Mouse (Mus musculus) Patski (cell line): ENCODE data around the gene Elp1. TPM values are rescaled to one million over a fixed set of nuclear protein-coding genes. Genes with fewer than 3 reads are reported as not detected.

Experiments
- ATAC-seq: fragments of 100-300 bp; one replicate; pipeline ENCODE4 v1.8.0; 2021
- CTCF ChIA-PET: fragments of 350-600 bp; sonication (Branson Sonifier 250); formaldehyde crosslinking; loops from one replicate; lab custom pipeline; 2022; ENCODE audit warnings: inconsistent platforms; lab: Charles Lee
- POLR2A ChIA-PET: fragments of 350-600 bp; sonication (Branson Sonifier 250); formaldehyde crosslinking; loops from one replicate; lab custom pipeline; 2022; ENCODE audit warnings: antibody characterized with exemption, inconsistent platforms; lab: Charles Lee
- DNase-seq: peaks from one replicate; pipeline ENCODE4 v3.0.0-alpha.2; 2011; ENCODE audit warnings: low read depth, low spot score
- H3K27me3 ChIP-seq: fragments of 371-371 bp; one replicate; pipeline ENCODE4 v1.5.1; 2021
- CTCF ChIP-seq: fragments of 100-300 bp; IDR thresholded peaks from one replicate; pipeline ENCODE4 v1.5.1; 2021
- in situ Hi-C: fragments of 300-500 bp; cut with MboI; formaldehyde crosslinking; loops from 3 replicates; pipeline ENCODE4 v1.11.1; 2018; ENCODE audit warnings: low pct_unique_long_range_greater_than_20kb, mixed read lengths
- polyA plus RNA-seq: library from polyadenylated mRNA; unstranded; gene quantifications from one replicate; pipeline ENCODE4 v1.2.3, GENCODE M21; 2021

Gene Elp1
- polyA plus RNA-seq, 1 experiment from 2014 or later: 21.0 TPM

DNA sequence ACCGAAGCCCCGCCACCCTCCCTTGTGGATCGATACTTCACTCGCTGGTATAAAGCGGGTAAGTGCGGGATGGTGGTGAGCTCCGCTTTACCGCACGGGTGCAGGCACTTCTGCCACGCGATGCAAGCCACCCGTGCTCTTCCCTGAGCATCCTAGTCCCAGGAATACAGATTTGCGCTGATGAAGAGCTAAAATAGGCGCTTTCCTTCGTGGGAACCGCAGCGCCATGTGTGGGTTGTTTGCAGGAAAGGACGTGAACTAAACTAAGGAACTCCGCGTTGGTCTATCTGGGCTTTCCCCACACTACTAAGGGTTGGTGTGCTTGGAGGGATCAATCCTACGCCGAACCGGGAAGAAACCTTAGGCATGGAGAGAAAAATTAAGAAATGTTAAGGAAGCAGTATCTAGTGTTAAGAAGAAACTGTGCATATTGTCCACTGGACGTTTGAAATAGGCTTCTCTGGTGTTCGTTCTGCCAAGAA lies 579 bp upstream of the Elp1 start:
- no peaks in the 10 kb centered on the region for H3K27me3 ChIP-seq
- ATAC-seq: no peak
- no peak for TF ChIP-seq CTCF
- POLR2A ChIA-PET: interaction anchor here (0.6 kb wide), 1 partner anchor 387 kb away, joined by 6 read pairs; no protein-coding TSS in a partner anchor
- CTCF ChIA-PET: interaction anchor here (1.0 kb wide), 1 partner anchor 18 kb away, joined by 4 read pairs; no protein-coding TSS in a partner anchor
- DNase-seq: no peak
- in situ Hi-C loops: no loop called here

DNA sequence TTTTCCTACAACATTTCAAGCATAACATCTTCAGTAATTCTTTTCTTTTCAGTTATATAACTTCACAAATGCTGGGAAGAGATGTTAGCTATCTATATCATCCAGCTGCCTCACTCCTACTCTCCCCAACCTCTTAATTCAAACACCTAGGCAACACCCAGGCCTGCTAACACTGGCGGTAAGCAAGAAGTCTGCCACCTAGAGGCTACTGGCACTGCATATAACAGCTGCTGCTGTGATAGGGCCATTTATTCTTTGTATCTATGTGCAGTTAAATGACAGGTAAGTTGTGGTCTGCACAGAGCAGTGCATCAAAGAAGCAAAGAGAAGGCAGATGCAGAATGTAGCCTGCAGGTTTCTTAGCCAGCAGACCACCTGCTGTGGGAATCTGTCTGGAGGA lies 10.8 kb downstream of the Elp1 start:
- H3K27me3 ChIP-seq: no peaks in the 10 kb centered on the region
- peak; percentile 23 for TF ChIP-seq CTCF
- ATAC-seq (no peak), DNase-seq (no peak)
- POLR2A ChIA-PET: no interaction called here
- CTCF ChIA-PET: no interaction called here
- in situ Hi-C loops: no loop called here

GRCm38 (mm10) chr4:56771065-56771464 lies 31.1 kb downstream of the Elp1 start:
- ATAC-seq: no peak
- no peak for TF ChIP-seq CTCF
- H3K27me3 ChIP-seq: no peaks in the 10 kb centered on the region
- POLR2A ChIA-PET: interaction anchor here (0.9 kb wide), 1 partner anchor 17 kb away, joined by 3 read pairs; no protein-coding TSS in a partner anchor
- CTCF ChIA-PET: no interaction called here
- in situ Hi-C loops: no loop called here
- DNase-seq: no peak

DNA sequence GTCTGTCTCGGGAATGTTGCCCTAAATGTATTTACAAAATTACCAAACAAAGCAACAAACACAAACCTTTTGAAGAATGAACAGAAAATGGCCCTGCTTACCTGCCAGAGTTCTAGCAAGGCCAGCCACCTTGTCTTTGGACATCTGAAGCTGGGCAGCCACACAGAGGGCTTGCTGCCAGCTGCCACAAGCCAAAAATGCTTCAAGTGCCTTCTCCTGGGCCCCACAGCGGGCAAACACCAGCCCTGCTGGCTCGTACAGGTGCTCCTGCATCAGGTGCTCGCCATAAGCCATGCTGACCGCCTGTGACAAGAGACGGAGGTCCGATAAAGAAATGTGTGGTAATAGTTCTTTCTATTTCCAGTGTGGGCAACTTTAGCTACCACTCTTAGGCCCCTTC lies 33.2 kb downstream of the Elp1 start:
- no peak for TF ChIP-seq CTCF
- CTCF ChIA-PET: no interaction called here
- no peak for DNase-seq
- no peaks in the 10 kb centered on the region for H3K27me3 ChIP-seq
- POLR2A ChIA-PET: no interaction called here
- in situ Hi-C loops: no loop called here
- ATAC-seq: no peak

DNA sequence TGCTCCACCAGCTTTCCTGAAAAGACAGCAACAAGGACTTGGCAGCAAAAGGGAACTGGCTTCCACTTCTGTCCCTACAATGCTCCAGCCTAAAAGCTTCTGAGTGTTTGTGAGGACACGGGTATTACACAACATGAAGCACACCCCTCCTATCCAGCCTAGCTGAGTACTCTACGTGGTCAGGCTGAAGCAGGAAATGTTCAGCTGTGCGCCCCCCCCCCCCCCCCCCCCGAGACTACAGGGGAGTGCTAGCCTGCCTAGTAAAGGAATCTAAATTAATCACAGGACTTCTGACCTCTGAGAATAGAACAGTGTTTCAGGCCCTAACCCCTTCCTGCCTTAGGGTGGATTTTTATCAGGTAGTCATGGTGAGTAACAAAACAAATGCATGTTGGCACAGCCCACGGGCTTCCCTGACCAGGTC lies 34.3 kb downstream of the Elp1 start:
- POLR2A ChIA-PET: no interaction called here
- no peak for TF ChIP-seq CTCF
- CTCF ChIA-PET: no interaction called here
- in situ Hi-C loops: no loop called here
- no peaks in the 10 kb centered on the region for H3K27me3 ChIP-seq
- no peak for DNase-seq
- ATAC-seq: no peak

DNA sequence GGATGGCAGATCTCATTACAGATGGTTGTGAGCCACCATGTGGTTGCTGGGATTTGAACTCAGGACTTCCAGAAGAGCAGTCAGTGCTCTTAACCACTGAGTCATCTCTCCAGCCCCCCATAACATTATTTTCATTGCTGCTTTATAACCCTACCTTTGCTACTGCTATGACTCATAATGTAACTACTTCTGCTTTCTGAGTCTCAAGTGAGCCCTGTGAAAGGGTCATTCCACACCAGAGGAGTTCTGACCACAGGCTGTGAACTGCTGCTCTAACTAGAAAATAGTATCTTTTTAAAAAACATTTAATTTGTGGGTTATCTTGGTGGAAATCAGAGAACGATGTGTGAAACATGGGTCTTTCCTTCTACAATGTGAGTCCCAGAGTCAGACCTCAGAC lies 44.4 kb downstream of the Elp1 start:
- no peaks in the 10 kb centered on the region for H3K27me3 ChIP-seq
- ATAC-seq (no peak), DNase-seq (no peak)
- in situ Hi-C loops: no loop called here
- no peak for TF ChIP-seq CTCF
- POLR2A ChIA-PET: no interaction called here
- CTCF ChIA-PET: no interaction called here

DNA sequence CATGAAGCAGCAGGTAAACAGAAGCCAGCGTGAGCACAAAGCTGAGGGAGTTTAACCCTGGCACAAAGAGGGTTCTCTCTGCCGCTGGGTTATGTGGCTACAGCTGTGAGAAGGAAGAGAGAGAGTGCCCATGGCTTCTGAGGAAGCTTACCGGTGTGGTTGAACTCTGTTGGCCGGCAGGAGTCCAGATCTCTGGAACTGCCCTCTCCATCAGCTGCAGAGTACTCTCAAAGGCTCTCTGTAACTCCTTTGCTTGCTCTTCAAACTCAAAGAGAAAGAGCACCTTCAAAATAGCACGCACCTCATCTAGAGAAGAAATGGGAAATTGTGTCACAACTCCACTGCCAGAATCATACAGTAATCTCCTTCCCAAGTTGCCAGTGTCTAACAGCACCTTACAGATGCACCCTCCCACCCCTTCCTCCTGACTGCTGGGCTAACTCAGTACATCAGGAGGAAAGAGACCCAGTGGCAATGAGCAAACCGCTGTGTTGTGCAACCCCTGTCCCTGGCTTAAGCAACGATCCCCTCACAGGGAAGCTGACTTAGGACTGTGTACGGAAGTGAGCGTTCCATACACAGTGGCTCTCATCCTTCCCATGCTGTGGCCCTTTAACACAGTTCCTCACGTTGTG lies 45.0 kb downstream of the Elp1 start:
- POLR2A ChIA-PET: no interaction called here

GRCm38 (mm10) chr4:56756021-56756420 lies 46.1 kb downstream of the Elp1 start:
- ChIA-PET POLR2A (no interaction called here), CTCF (no interaction called here)
- ATAC-seq: no peak
- no peak for DNase-seq
- TF ChIP-seq CTCF: no peak
- in situ Hi-C loops: no loop called here
- H3K27me3 ChIP-seq: no peaks in the 10 kb centered on the region

More for the DNA sequence above, 45.0 kb downstream of the Elp1 start:
- CTCF ChIA-PET: no interaction called here
- no peak for TF ChIP-seq CTCF
- DNase-seq: no peak
- no peak for ATAC-seq
- no peaks in the 10 kb centered on the region for H3K27me3 ChIP-seq
- in situ Hi-C loops: no loop called here

DNA sequence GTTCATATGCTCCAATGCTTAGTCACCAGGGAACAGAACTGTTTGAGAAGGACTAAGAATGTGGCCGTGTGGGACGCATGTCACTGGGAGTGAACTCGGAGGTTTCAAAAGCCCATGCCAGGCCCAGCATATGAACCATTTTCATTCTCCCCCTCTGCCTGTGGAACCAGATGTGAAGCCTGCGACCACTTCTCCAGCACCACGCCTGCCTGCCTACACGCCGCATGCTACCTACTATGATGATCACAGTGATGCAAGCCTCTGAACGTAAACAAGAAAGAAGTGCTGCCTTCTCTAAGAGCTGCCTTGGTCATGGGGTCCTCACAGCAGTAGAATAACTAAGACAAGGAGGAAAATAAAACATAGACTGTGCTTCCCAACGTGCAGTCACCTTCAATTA lies 54.7 kb downstream of the Elp1 start:
- no peaks in the 10 kb centered on the region for H3K27me3 ChIP-seq
- ChIA-PET CTCF (no interaction called here), POLR2A (no interaction called here)
- in situ Hi-C loops: no loop called here
- no peak for DNase-seq
- TF ChIP-seq CTCF: no peak
- ATAC-seq: no peak

DNA sequence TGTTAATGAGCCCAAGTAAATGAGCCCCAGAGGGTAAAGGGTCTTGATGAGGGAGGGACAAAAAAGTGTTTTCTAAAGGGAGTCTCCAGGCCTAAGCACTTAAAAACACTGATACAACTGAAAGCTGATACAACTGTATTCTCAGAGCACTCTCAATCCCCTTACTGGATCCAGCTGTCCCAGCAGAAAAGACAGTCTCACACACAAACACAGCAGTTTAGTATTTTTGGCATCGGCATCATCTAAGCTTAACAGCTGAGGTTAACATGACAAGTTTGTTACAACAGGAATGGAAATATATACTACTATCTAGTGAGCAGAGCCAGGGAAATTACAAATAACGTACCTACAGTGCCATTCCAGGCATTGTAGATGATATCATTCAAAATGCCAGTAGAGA lies 55.8 kb downstream of the Elp1 start:
- in situ Hi-C loops: no loop called here
- ChIA-PET CTCF (no interaction called here), POLR2A (no interaction called here)
- ATAC-seq (no peak), DNase-seq (no peak)
- H3K27me3 ChIP-seq: no peaks in the 10 kb centered on the region
- no peak for TF ChIP-seq CTCF

- H3K27me3 ChIP-seq: no peaks in the 10 kb centered on the region
- CTCF ChIA-PET: no interaction called here
- DNase-seq (no peak), ATAC-seq (no peak)
- POLR2A ChIA-PET: no interaction called here
- in situ Hi-C loops: no loop called here
- TF ChIP-seq CTCF: no peak
Observed at GRCm38 (mm10) chr4:56743363-56744195, 58.6 kb downstream of the Elp1 start, which contains the start of gene Actl7a. Gene Actl7a (plus strand): TSS chr4:56743413.
